Mouse (Mus musculus) neural tube, embryonic 14.5 days (tissue): Measurements from ENCODE around the gene Pcdh9. TPM values are rescaled to one million over a fixed set of nuclear protein-coding genes. Genes with fewer than 3 reads are reported as not detected.

Experiments used
- ATAC-seq: fragments of 200-750 bp; cut with Nextera tagmentation; 2 replicates; pipeline ENCODE4 v1.8.0; 2017; ENCODE audit warnings: low read depth, mild to moderate bottlenecking, moderate TSS enrichment, moderate library complexity
- H3K27ac ChIP-seq: fragments of 300-500 bp; sonication (generic); 2 replicates; pipeline ENCODE4 v1.5.1; 2014; ENCODE audit warnings: low read depth, mild to moderate bottlenecking, control low read depth, low read length, moderate library complexity, mixed read lengths
- H3K27me3 ChIP-seq: fragments of 300-500 bp; sonication (generic); 2 replicates; pipeline ENCODE4 v1.6.1; 2014; ENCODE audit warnings: low read length; ENCODE audit not compliant: control insufficient read depth, insufficient read depth
- H3K36me3 ChIP-seq: fragments of 300-500 bp; sonication (generic); 2 replicates; pipeline ENCODE4 v1.6.1; 2014; ENCODE audit warnings: low read length, mixed read lengths; ENCODE audit not compliant: control insufficient read depth, insufficient read depth
- H3K4me1 ChIP-seq: fragments of 300-500 bp; sonication (generic); 2 replicates; pipeline ENCODE4 v1.6.1; 2014; ENCODE audit warnings: low read length; ENCODE audit not compliant: control insufficient read depth, insufficient read depth
- H3K4me2 ChIP-seq: fragments of 300-500 bp; sonication (generic); 2 replicates; pipeline ENCODE4 v1.6.1; 2014; ENCODE audit warnings: mild to moderate bottlenecking, low read depth, low read length, control low read depth
- H3K4me3 ChIP-seq: fragments of 300-500 bp; sonication (generic); 2 replicates; pipeline ENCODE4 v1.5.1; 2014; ENCODE audit warnings: low read depth, low read length, control low read depth, mixed read lengths
- H3K9ac ChIP-seq: fragments of 300-500 bp; sonication (generic); replicated peaks from 2 replicates; pipeline ENCODE4 v1.6.1; 2014; ENCODE audit warnings: low read depth, mild to moderate bottlenecking, control low read depth, low read length, mixed read lengths
- H3K9me3 ChIP-seq: fragments of 300-500 bp; sonication (generic); 2 replicates; pipeline ENCODE4 v1.6.1; 2016; ENCODE audit warnings: low read length; ENCODE audit not compliant: control insufficient read depth
- WGBS: fragments of 180-500 bp; shearing (Covaris S2); extraction: QIAGEN DNeasy Blood & Tissue Kit; methylation state at CpG from one replicate; pipeline ENCODE4 v1.1.7; 2014; 5-methylcytosine and 5-hydroxymethylcytosine counted together
- polyA plus RNA-seq: library from polyadenylated mRNA; unstranded; fragments of >200 nt; fragmentation: Nextera tagmentation; extraction: Ambion mirVana; gene quantifications from 2 replicates; pipeline ENCODE4 v1.2.1, GENCODE M21; 2014

Gene Pcdh9
- polyA plus RNA-seq, 1 experiment from 2014 or later = 180 TPM

DNA sequence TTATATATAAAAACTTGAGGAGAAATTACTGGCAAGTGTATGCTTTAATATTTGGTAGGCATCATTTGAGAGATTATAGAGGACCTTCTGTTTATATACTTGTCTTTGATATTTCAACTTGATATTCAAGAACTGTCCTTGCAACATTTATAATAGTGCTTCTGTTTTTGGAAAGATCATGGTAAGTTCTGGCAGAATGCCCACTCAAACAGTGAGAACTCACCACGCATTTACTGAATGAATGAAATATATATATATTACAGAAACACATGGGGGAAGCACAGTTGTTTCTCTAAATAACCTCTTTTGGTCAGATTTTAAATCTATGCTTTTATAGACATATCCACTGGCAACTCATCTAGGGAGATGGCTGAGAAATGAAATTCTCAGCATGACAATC, 164.7 kb downstream of the Pcdh9 start:
- Histone ChIP-seq H3K9me3 (no peaks in the 10 kb centered on the region), H3K4me1 (no peaks in the 10 kb centered on the region), H3K27me3 (no peaks in the 10 kb centered on the region), H3K4me2 (no peak overlapping the region), H3K36me3 (no peaks in the 10 kb centered on the region), H3K27ac (no peak overlapping the region), H3K9ac (no peak overlapping the region), H3K4me3 (no peak overlapping the region)
- 76% methylated on average over 1 of the region's 1 CpGs for WGBS
- no peak for ATAC-seq

DNA sequence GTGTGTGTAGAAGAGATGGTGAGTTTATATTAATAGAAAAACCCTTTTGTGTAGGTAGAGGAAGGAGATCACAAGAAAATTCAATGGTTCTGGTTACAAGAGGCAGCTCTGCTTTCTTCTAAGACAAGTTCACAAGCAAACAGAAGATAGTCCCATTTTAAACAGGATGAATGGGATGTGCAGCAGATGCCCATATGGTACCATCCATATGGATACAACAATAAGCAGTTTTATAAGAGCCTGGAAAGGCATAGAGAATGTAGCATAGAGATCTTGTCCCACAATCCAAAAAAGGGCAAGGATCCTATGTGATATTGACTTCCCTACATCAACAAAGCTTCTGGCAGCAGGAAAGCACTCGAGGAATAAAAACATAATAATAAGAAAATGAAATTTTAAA, 171.3 kb downstream of the Pcdh9 start:
- Histone ChIP-seq H3K27me3 (no peaks in the 10 kb centered on the region), H3K4me1 (no peaks in the 10 kb centered on the region), H3K4me2 (no peak overlapping the region), H3K36me3 (no peaks in the 10 kb centered on the region), H3K9me3 (no peaks in the 10 kb centered on the region), H3K4me3 (no peak overlapping the region), H3K27ac (no peak overlapping the region), H3K9ac (no peak overlapping the region)
- 82% methylated on average over 1 of the region's 1 CpGs for WGBS
- no peak for ATAC-seq

- H3K9ac ChIP-seq = no peak overlapping the region
- no peaks in the 10 kb centered on the region for H3K27me3 ChIP-seq
- no peak overlapping the region for H3K4me2 ChIP-seq
- no peak for ATAC-seq
- H3K9me3 ChIP-seq = no peaks in the 10 kb centered on the region
- 46% methylated on average over 12 of the region's 12 CpGs for WGBS
- H3K27ac ChIP-seq = no peak overlapping the region
- no peaks in the 10 kb centered on the region for H3K4me1 ChIP-seq
- H3K4me3 ChIP-seq = no peak overlapping the region
- H3K36me3 ChIP-seq = no peaks in the 10 kb centered on the region
These were observed 177.1 kb downstream of the Pcdh9 start for GRCm38 (mm10) chr14:93713250-93713935.

DNA sequence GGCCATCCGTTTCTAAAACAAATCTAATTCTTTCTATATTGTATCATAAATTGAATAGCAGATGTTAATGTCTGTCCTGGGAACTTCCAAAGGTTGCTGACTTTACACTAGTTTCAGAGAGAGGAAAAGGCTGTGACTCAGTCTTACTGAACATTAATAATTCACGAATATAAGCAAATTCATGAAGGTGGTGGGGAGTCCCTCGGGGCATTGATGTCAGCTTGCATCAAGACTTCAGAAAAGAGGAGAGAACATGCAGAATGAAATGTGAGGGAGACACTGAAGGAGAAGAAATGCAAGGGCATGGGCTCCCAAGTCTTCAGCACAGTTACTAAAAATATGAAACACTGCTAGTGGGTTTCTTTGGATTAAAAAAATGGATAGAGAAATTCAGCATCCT, 181.8 kb downstream of the Pcdh9 start:
- Histone ChIP-seq H3K9ac (no peak overlapping the region), H3K36me3 (no peaks in the 10 kb centered on the region), H3K4me1 (no peaks in the 10 kb centered on the region), H3K27ac (no peak overlapping the region), H3K9me3 (no peaks in the 10 kb centered on the region), H3K4me2 (no peak overlapping the region), H3K4me3 (no peak overlapping the region), H3K27me3 (no peaks in the 10 kb centered on the region)
- ATAC-seq = no peak
- WGBS = 57% methylated on average over 3 of the region's 3 CpGs

DNA sequence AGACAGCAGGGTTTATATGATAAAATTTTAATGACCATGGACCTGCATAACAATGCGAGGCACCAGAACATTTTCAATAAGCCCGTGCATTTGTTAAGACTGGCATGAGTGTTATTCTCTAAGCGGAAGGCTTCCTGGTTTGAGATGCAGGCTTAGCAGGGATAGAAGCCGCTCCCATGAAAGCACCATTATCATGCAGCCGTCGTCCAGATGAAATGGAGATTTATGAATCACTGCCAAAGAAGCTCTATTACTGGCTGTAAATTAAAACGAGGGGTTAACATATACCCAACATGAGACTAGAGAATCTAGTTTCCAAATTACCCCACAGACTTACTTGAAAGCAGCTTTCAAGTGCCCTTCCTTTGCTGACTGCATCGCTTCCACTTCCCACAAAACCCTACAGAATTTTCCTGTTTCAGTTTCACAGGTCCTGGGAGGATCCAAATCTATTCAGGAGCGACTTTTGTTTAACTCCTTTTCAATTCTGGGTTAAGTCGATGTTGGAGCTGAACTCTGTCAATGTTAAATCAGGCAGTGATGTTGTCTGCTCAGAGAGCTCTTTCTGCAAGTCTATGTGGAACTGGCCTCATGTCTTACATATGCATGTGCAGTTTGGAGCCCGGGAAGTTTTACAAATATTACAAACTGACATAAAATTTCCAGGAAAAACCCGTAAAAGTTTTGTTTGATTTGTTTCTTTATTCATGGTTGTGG, 188.9 kb downstream of the Pcdh9 start:
- H3K4me1 ChIP-seq = 0 out of 2 replicates have a peak, but pooled peaks cover 3% of the 10 kb centered on the region
- peak overlapping the region; percentile 25 for H3K4me2 ChIP-seq
- peak; percentile 77 for ATAC-seq
- peak overlapping the region; percentile 16; the same call in 1 of the 2 replicates for H3K27ac ChIP-seq
- peak overlapping the region; percentile 18; the same call in 1 of the 2 replicates for H3K4me3 ChIP-seq
- WGBS = 16% methylated on average over 12 of the region's 12 CpGs
- H3K9ac ChIP-seq = peak overlapping the region; percentile 13; the same call in 1 of the 2 replicates
- no peaks in the 10 kb centered on the region for H3K9me3 ChIP-seq
- H3K36me3 ChIP-seq = no peaks in the 10 kb centered on the region
- no peaks in the 10 kb centered on the region for H3K27me3 ChIP-seq

GRCm38 (mm10) chr14:93700916-93701315, 189.6 kb downstream of the Pcdh9 start:
- Histone ChIP-seq H3K27ac (no peak overlapping the region; the same call in 1 of the 2 replicates), H3K4me3 (no peak overlapping the region), H3K36me3 (no peaks in the 10 kb centered on the region), H3K27me3 (no peaks in the 10 kb centered on the region), H3K4me1 (0 out of 2 replicates have a peak, but pooled peaks cover 3% of the 10 kb centered on the region), H3K9me3 (no peaks in the 10 kb centered on the region), H3K9ac (0 out of 2 replicates have a peak overlapping the region, but pooled peaks have one; percentile 13), H3K4me2 (peak overlapping the region; percentile 25)
- 63% methylated on average over 1 of the region's 1 CpGs for WGBS
- no peak; the same call in 1 of the 2 replicates for ATAC-seq

DNA sequence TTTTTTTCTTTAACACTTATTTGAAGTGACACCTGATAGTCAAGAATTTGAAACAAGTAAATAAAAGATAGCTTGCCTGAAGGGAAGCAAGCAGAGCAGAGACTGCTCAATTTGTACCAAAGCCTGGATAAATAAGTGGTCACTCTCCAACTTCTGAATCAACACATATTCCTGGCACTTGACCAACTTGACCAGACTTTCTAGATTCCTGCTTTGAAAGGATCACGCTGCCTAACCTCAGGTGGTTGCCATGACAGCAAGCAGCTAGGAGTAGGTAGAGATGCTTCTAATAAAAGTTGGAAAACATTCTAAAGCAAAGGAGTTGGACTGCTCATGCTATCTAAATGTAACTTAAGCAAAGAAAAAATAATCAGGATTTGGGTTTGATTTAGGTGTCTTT, 205.8 kb downstream of the Pcdh9 start:
- no peaks in the 10 kb centered on the region for H3K4me1 ChIP-seq
- H3K4me3 ChIP-seq = no peak overlapping the region
- ATAC-seq = no peak
- no peaks in the 10 kb centered on the region for H3K36me3 ChIP-seq
- no peaks in the 10 kb centered on the region for H3K9me3 ChIP-seq
- WGBS = 65% methylated on average over 1 of the region's 1 CpGs
- H3K9ac ChIP-seq = no peak overlapping the region
- H3K27me3 ChIP-seq = no peaks in the 10 kb centered on the region
- no peak overlapping the region for H3K4me2 ChIP-seq
- no peak overlapping the region for H3K27ac ChIP-seq

GRCm38 (mm10) chr14:93675273-93676068, 215.0 kb downstream of the Pcdh9 start:
- Histone ChIP-seq H3K27ac (no peak overlapping the region), H3K4me3 (no peak overlapping the region), H3K27me3 (no peaks in the 10 kb centered on the region), H3K9ac (no peak overlapping the region), H3K9me3 (peaks cover 3% of the 10 kb centered on the region; the same call in 1 of the 2 replicates), H3K36me3 (no peaks in the 10 kb centered on the region), H3K4me2 (no peak overlapping the region), H3K4me1 (no peaks in the 10 kb centered on the region)
- ATAC-seq = no peak
- 86% methylated on average over 5 of the region's 5 CpGs for WGBS
